Mouse (Mus musculus) frontal cortex, adult (tissue): ENCODE results near the gene Cct8l1.

Experiments used
- ATAC-seq: cut with Nextera tagmentation; 2 replicates; pipeline ENCODE4 v1.9.2; 2017; ENCODE audit warnings: mild to moderate bottlenecking, moderate library complexity, mixed read lengths; ENCODE audit not compliant: low TSS enrichment

The Cct8l1 gene

GRCm38 (mm10) chr5:25530629-25531028 is 14.8 kb downstream of the Cct8l1 start:
- no peak for ATAC-seq

- 0 out of 2 replicates have a peak, but pooled peaks have one; percentile 22 for ATAC-seq
These were observed 16.6 kb downstream of the Cct8l1 start for GRCm38 (mm10) chr5:25532256-25533147.

- no peak for ATAC-seq
These were observed 17.4 kb downstream of the Cct8l1 start for GRCm38 (mm10) chr5:25533298-25533697.

DNA sequence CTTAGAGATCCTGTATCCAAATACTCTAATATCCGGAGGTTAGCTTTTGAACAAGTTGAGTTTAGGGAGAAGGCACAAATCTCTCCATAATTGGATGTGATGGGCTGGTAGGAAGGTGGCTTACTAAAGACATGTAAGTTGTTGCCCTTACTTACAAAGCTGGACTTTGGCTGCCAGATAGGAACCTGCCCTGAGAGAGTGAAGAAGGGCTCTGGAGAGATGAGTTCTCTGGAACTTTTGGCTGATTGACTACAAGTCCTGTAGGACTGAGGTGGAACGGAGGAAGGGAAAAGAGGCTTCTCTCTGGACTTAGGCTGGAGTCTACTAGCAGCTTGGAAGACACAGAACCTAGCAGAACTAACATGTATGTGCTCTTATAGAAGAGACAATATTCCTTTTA is 19.7 kb downstream of the Cct8l1 start:
- ATAC-seq = no peak

- ATAC-seq = no peak
These were observed 20.6 kb downstream of the Cct8l1 start for GRCm38 (mm10) chr5:25536451-25536850.

DNA sequence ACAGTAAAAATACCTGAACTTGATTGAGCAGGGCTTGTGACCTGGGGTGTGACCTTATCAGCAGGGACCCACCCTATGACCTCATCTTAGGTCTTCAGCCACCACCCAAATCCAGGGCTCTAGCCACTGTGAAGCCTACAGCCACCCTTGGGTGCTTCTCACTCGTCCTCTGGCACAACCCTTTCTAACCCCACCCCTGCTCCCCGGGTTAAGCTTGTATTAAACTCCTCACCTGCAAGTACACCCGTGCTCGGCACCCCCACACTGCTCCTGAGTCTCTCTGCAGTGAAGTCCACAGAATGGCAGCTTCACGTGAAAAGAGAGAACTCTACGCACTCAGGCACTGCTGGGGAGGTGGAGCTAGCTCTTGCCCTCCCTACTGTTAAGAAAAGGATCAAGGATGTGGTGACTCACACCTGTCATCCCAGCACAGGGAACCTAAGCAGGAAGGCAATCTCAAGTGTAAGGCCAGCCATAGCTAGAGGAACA is 21.1 kb downstream of the Cct8l1 start:
- ATAC-seq = no peak

DNA sequence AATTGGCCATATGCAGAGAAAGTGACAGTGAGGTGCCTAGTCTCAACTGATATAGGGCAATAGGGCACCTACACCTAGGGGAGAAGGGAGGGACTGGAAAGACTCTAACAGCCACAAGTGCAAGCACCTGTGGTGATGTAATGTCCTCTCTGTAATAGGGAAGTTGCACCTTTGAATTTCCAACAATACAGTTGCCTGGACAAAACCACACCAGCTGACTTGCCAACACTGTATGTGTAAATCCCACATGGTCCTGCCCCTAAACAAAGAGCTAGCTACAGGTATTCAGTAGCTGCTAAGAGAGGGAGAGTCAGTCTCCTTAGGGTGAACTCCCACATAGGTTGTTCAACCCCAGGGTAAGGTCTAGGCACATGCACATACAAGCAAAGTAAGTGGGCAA is 24.5 kb downstream of the Cct8l1 start:
- no peak for ATAC-seq

DNA sequence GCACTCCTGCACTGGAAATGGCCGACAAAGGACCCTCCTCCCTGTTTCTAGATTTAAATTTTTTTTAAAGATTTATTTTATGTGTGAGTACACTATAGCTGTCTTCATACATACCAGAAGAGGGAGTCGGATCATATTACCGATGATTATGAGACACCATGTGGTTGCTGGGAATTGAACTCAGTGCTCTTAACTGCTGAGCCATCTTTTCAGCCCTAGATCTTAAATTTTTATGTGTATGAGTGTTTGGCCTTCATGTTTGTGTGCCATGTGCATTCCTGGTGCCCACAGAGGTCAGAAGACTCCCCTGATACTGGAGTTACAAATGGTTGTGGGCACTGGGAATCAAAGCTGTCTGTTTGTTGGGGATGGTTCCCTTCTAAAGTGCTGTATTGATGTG is 25.1 kb downstream of the Cct8l1 start:
- ATAC-seq = no peak

DNA sequence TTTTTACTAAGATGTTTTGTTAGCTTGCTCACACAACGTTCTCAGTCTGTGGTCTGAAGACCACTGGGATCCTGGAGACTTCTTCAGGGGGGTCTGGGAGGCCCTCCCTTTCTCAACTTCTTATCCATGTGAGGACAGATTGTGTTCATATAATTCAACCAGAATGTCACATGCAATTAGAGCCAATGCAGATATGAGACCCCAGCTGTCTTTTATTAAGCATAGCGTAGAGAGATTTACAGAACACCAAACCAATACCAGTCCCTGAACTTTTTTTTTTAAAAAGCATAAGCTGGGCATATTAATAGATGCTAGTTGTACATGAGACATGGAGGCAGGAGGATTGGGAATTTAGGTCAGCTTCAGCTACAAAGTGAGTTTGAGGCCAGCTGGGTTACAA is 25.8 kb downstream of the Cct8l1 start:
- no peak for ATAC-seq

GRCm38 (mm10) chr5:25544061-25544460 is 28.2 kb downstream of the Cct8l1 start:
- no peak for ATAC-seq

DNA sequence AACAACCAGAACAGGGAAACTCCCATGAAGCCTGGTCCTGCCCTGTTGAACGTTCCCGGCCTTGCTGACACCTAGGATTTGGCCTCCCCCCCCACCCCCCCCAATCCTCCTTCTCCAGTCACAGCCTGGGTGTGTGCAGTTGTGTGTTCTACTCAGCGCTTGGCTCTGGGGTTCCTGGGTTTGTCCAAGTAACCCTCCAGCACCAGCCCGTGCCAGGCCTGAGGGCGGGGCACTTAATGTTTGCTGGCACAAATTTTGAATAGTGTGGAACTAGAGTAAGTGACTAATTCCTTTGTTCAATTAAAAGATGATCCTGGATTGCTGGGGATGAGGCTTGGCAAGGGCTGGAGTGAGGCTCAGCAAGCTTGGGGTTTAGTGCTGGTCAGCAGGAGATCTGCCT is 28.7 kb downstream of the Cct8l1 start:
- no peak for ATAC-seq

DNA sequence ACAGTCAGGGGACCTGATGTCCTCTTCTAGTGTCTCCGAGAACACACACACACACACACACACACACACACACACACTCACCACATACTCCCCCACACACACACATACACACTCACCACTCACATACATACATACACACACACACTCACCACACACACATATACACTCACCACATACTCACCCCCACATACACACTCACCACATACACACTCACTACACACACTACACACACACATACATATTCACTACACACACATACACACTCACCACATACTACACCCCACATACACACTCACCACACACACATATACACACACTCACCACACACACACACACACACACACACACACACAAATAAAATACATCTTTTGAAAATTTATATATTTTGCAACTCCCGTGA is 31.0 kb downstream of the Cct8l1 start:
- no peak for ATAC-seq

GRCm38 (mm10) chr5:25550912-25551311 is 35.0 kb downstream of the Cct8l1 start:
- no peak for ATAC-seq

DNA sequence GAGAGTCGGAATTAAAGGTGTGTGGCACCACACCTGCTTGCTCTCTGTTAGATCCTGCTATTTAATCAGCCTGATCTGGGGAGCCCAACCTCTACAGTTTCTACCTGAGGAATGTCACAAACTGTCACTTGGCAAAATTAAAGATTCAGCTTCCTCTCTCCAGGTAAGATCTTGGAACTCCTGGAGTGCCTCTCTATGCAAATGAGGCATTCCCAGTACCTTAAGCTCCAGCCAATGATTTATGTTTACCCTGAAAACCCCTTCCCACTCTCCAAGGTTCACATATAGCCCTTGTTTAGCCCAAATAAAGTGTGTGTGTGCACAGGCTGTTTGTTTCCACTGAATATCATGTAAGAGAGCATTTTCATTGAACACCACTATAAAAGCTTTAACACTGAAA is 38.3 kb downstream of the Cct8l1 start:
- no peak for ATAC-seq

- no peak for ATAC-seq
These were observed 38.8 kb downstream of the Cct8l1 start for GRCm38 (mm10) chr5:25554689-25555088.

- no peak for ATAC-seq
These were observed 39.8 kb downstream of the Cct8l1 start for GRCm38 (mm10) chr5:25555684-25556083.

DNA sequence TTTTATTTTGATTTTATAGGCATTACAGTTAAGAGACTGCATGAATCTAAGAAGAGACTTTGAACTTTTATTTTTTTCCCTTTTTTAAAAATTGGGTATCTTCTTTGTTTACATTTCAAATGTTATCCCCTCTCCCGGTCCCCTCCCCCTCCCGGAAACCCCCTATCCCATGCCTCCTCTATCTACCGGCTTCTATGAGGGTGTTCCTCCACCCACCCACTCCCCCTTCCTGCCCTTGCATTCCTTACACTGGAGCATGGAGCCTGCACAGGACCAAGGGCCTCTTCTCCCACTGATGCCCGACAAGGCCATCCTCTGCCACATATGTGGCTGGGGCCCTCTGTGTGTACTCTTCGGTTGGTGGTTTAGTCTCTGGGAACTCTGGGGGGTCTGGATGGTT is 40.5 kb downstream of the Cct8l1 start:
- ATAC-seq = no peak
